Mouse (Mus musculus) erythroblast, embryonic 14.5 days (primary cell): ENCODE data around the gene Mdc1.

Source experiments
- GATA1 ChIP-seq: IDR thresholded peaks from 2 replicates; pipeline ENCODE4 v1.6.1; 2012; ENCODE audit warnings: low read length, inconsistent platforms, mixed read lengths
- TAL1 ChIP-seq: IDR thresholded peaks from 3 replicates; pipeline ENCODE4 v1.6.1; 2012; ENCODE audit warnings: low read length, inconsistent platforms, mixed read lengths

- no peak for TF ChIP-seq GATA1
- no peak for TF ChIP-seq TAL1
These were observed 40.4 kb upstream of the Mdc1 start for GRCm38 (mm10) chr17:35800905-35801304.
